Mouse (Mus musculus) cerebellum, adult 2 months (tissue): ENCODE results near the gene Mctp1.

ENCODE experiments used
- CTCF ChIP-seq: fragments of 200-500 bp; IDR thresholded peaks from 2 replicates; pipeline ENCODE4 v1.5.1; 2011; ENCODE audit warnings: low read depth, mild to moderate bottlenecking, control low read depth, low read length, moderate library complexity, borderline replicate concordance; ENCODE audit not compliant: insufficient read depth
- POLR2A ChIP-seq: fragments of 200-500 bp; IDR thresholded peaks from 2 replicates; pipeline ENCODE4 v1.6.1; 2011; ENCODE audit warnings: low read length, control low read depth, borderline replicate concordance; ENCODE audit not compliant: insufficient read depth

DNA sequence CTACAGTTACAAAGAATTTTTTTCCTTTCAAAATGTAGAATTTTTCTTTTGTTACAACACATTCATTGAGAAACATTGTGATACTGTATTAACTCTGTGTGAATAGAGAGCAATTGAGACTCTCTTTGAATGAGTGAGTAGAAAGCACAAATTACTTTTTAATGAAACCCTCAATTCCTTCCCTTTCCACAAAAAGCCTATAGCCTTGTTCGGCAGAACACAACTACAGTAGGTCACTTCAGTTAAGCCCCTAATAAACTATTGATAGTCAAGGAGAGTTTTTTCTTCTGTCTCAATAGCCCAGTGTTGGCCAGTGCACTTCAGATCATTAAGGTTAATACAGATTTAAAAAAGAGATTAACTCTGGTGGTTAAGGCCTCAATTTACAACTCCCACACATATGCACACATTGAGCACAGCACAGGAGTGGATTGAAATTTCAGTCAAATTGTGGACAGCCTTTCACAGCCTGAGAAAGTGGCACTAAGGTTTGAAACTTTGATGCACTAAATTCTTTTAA is 424.6 kb downstream of the Mctp1 start:
- TF ChIP-seq CTCF (no peak), POLR2A (no peak)
